Mouse (Mus musculus) embryo, embryonic 11 days (tissue): ENCODE data around the gene Shc3.
A peak's percentile ranks its signal among the peaks of the same experiment; 100 is the strongest.

ENCODE experiments used
- DNase-seq: peaks from one replicate; pipeline ENCODE4 v3.0.0-alpha.2; 2015

Gene Shc3

DNA sequence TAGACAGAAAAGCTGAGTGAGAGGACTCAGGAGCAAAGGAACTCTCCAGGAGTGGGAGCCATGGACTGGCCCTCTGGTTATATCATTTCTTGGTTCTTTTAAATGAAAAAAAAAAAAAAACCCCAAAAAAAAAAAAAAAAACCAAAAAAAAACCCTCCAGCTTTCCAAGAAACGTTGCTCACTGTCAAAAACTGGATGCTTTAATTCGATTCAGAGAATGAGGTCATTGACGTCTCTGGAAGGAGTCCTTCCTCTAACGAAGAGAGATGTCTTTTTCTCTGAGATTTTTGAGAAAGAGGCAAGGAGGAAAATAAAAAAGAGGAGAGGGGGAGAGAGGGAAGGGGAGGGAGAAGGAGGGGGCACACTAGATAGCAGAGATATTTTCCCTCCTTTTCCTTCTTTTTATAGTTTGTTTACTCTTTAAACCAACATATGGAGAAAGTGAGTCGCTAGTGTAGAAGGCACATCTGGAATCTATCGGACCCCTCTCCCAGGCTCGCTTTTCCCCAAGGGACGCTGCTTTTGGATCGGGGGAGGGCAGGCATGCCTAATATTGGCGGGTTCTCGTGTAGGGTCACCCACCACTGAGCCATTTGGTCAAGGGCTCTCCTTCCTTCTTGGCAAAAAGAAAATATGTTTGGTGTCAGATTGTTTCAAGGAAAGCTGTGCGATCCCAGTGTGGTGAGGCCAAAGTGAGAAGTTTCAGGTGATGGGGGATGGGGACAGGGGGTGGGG, 157.4 kb downstream of the Shc3 start:
- DNase-seq: peak; percentile 78

DNA sequence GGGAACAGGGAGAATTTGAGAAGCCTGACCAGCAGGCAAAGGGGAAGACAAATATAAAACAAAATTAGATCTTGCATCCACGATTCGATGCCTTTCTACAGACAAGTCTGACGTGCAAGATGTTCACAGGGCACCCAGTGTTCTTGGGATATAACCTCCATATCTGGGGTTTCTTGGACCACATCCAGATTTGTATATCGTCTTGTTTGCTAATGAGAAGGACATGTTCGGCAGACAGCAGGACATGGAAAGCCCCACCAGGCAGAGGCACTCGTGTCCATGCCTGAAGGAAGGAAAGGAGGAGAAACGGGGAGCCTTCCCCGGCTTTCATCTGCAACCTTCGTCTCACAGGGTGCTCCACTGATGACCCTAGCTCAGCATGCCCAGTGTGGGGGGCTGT, 158.0 kb downstream of the Shc3 start:
- no peak for DNase-seq

DNA sequence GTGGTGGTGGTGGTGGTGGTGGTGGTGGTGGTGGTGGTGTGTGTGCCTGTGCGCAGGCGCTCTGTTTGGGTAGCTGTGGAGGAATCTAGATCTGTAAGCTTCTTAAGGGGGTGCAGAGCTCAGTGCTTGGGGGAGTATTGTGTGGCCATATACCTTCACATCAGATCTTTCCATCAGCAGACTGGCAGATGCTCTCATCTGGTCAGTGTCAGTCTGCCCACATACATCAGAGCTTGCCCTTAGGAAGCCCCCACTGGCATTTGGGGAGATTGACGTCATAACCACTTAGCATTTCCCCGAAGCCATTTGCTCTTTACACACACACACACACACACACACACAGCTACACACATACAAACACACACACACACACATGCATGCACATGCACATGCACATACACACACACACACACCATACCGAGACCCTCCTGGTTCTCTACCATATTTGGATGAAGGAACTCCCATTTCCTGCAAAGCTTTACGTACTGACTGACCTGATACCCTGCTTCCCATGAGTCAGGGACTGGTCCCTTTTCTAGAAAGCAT, 159.2 kb downstream of the Shc3 start:
- DNase-seq: no peak

DNA sequence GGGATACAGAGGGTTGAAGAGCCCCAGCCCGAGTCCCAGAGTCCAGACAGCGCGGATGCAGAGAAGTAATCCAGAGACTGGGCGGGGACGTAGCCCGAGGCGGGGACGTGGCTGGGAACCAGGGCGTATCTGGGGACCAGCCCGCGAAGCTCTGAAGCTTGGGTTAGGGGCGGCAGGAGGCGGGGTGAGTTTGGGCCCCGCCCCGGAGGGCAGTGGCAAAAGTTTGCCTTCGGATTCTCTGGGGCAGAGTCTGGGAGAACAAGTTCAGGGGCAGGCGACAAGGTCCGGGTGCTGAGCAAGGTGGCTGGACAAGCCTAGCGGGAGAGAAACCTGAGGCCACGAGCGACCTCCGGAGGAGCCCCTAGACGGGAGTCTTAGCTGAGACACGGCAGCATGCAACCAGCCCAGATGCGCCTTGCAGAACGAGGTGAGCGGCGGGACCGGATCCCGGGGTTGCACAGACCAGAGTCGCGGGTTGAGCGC, 160.7 kb downstream of the Shc3 start, which contains the start of gene S1pr3:
TSS of gene S1pr3 (plus strand) at position 121 of the 483 bp plus-strand sequence.
- DNase-seq: peak; percentile 93

DNA sequence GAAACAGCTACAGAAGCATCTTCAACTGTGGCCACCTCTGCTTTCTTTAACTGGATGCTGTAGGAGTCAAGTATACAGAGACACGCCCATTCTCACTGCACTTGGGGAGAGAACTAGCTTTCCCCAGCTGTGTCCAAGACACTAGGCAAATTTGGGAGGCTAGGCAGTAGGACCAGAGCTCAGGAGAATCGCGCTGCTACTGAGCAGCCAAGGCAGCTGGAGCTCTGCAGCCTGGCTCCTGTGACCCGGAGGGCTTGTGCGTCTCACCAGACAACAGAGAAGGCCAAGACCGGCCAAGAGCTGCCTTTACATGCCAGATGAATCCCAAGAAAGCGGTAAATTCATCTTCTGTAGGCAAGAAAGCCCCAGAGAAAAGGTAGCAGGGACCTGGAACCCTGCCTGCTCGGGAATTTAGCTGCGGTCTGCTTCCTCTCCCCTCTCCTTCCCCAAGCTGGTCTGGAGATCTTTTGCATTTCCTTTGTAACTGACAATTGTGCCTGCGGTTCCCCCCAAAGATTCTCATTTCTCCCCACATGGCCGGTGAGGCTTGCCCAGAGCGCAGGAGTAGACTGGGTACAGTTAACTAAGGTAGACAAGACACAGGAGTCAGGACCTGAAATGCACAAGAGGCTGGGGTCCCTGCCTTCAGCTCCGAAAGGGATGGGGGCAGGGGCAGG, 161.5 kb downstream of the Shc3 start:
- no peak for DNase-seq

DNA sequence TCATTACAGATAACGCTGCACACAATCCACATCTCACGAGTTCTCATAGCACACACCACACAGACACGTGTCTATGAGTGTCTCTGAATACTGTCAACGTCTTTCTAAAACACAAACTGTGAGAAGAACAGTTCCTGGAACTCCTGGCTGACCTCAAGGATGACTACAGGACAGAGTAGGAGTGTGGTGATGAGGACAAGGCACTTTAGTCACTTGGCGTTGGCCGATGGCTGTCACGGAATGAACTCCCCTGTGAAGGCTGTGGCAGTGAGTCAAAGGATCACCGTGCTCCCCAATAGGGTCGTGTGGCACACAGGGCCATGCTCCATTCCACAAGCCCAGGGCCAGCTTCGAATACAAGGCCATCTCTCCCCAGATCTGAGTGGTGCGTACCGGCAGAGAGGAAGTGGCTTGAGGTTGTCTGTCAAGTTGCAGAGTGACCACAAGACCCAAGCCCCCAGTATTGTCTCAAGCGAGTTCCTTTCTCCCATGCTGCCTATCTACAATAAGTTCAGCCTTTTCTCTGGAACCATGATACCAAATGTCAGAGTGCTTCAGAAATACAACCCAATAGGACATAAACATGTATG, 163.4 kb downstream of the Shc3 start:
- DNase-seq: no peak

DNA sequence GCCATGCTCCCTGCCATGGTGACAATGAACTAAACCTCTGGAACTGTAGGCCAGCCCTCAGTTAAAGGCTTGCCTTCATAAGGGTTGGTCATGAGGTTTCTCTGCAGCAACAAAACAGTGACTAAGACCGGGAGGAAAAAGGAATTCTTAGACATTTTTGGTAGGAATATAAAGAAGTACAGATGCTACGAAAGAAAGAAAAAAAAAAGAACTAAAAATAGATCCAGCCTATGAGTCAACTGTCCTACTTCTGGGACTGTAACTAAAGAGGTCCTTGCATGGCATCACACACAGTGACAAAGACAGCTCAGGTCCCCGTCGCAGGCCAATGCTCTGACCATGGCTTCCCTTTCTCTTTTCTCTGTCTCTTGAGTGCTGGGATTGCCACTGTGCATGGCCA, 164.7 kb downstream of the Shc3 start:
- no peak for DNase-seq

DNA sequence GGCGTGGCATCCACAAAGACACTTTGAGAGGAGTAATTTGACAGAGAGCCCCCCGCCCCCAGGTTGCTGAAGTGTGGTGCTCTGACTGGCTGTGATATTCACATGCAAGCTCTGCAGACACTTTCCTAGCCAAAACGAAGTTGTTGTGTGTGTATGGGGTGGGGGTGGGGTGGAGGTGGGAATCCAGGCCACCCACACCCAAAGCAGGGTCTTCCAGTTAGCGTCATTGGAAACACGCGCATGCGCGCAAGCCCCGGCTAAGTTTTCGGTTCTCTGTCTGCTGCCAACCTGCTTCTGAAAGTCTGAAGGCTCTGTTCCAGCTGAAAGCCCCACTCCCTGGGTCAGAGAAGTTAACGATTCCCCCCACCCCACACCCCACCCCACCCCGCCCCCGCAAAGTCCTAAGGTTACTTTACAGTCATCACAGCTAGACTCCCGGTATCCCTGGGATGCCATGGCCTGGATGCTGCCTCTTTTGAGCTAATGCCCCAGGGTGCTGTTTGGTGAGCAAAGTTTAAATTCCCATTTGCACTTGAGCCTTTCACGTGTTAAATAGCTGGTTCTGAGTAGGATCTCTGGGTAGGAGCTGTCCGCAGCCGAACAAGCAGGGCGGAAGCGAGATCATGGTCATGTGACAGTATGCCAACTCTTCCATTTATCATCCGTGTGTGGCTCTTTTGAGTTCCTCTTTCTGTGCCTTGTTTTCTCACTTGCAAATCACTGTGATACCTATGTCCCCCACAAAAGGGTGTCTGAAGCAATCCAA, 168.3 kb downstream of the Shc3 start:
- peak; percentile 77 for DNase-seq

DNA sequence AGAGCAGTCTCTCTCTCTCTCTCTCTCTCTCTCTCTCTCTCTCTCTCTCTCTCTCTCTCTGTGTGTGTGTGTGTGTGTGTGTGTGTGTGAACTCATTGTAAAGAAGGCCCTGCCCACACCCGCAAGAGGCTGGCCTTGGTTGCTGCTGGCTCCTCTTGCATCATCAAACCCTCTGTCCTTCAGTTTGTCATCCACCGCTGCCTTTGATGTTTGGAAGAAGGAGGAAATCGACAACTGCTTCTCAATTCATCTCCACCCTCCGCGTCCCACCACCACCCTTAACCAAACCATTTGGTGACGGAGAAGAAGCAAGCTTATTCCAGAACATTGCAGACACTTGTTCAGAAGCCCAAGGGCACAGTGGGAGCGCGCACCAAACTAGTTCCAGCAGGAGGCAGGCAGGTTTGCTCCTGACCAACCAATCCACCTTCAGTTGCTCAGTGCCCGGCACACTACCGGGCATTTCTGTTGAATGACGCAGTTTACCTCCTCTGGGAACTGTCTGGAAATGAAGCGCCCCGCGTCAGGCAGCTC, 169.0 kb downstream of the Shc3 start:
- DNase-seq: peak; percentile 44

DNA sequence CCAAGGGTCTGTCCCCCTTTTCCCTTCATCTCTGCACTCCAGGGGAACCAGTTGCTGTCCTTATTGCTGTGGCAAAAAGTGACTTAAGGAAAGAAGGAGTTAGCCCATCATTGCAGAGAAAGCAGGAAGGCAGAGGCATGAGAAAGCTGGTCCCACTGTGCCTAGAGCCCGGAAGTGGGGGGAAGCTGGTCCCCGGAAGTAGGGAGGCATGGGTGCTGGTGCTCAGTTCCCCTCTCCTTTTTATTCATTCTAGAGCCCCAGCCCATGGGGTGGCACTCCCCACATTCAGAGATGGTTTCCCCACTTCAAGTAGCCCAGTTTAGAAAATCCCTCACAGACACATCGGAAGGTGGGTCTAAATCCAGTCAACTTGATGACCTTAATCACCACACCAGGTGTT, 169.7 kb downstream of the Shc3 start:
- DNase-seq: no peak

DNA sequence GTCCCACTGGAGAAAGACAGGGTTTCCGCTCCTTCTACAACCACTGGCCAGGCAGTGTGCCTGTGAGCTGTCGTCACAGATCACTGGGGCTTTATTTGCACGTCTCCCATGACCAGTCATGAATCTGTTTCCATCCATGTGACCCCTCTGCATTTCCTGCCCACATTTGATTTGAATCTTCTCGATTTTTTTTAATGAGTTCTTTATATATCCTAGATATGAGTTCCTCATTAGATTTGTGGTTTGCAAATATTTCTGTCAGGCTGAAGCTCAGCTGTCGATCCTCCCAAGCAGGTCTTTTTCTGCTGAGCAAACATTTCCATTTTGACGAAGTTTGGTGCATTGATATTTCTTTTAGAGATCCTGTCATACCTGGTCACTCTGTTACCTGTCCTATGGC, 171.4 kb downstream of the Shc3 start:
- no peak for DNase-seq

DNA sequence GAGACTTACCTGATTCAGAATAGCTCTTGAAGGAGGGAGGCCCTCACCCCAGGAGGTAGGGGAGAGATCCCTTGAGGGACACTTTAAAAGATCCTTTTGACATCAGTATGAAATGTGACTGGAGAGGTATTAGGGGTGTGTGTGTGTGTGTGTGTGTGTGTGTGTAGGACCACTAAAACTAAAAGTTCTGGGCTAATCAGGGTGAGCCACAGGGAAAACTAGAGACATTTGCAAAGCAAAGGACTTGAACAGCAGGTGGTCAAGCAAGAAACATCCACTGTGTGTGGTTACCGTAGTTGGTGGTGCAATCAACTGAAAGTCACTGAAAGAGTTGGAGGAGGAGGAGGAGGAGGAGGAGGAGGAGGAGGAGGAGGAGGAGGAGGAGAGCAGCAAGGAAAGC, 177.0 kb downstream of the Shc3 start:
- DNase-seq: no peak

DNA sequence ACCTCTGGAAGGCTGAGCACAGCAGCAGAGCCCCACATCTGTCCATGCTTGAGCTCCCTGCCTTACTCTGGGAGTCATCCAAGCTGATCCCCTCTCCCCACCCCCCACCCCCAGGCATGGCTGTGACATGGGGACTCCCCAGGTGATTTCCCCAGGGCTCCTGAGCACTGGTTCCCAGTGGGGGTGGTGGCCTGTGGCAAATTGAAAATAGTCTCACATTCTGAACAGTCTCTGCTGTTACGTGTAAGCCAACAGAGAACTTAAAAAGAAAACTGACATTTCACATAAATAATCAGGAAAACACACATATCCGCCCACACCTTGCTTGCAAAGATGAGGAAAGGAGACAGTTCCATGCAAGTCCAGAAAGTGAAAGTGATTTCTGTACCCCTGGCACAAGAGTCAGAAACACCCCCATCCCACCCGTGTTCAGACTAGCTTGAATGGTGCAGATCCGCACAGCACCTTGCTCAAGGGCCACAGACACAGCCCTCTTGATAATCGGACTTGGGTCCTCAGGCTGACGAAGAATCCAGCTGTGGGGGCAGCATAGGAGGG, 177.8 kb downstream of the Shc3 start:
- no peak for DNase-seq

DNA sequence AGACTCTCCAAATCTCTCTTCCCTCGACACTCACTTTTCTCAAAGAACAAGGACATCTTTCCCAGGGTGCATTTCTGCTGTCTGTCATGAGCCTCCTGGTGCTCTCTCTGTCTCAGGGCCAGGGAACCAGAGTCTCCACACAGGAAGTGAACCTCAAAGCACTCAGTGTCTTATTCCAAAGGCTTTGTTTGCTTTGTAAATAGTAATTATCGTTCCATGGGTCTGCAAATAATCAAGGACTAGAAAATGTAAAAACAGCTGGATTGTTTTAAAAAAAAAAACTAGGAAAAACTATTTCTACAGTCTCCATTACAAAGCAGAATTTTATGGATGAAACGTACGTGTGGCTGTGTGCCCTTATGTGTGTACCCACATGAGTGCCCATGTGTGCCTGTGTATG, 178.8 kb downstream of the Shc3 start:
- DNase-seq: no peak

DNA sequence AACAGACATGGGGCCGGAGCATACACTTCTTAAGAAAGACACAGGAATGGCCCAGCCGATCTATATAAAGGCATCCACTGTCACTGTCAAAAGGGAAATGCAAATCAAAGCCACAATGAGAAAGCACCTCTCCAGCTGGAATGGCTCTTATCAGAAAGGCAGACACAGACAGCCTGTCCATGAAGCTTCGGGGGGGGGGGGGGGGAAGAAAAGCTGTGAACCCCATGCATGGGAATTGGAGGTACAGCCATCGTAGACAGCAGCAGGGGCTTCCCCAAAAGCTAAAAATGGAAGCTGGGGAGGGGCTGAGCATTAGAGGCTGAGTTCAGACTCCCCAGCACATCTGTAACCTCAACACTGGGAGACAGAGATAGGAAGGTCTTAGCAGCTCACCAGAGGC, 181.3 kb downstream of the Shc3 start:
- no peak for DNase-seq

DNA sequence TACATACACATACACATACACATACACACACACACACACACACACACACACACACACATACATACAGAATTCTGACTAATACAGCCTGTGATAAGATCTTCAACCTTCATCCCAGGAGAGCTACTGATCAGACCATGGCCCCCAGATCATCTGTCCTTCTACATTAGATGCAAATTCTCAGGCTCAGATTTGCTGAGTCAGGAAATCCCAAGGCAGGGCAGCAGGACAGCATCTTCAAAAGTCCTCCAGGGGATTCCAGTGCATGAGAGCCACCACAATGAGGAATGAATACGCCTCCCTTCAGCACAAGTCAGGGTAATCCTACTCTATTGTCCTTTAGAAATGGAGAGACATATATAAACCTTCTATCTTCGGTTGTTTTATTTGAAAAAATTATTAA, 184.3 kb downstream of the Shc3 start:
- DNase-seq: no peak

DNA sequence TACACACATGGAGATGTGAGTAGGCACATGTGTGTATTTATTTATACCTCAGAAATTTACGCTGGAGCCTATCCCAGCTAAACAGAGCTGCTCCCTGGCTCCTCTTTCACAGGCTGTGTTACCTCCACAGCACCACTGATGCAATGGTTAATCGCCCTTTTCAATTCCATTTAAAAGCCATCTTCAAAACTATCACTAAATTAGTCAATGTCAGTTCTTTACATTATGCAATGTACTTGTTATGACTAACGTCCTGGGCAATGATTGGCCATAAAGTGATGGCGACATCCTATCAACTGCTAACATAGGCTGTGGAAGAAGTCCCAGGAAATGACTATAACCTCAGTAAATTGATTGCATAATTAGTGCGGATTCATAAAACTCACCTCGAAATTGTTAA, 187.7 kb downstream of the Shc3 start:
- no peak for DNase-seq
